Mouse (Mus musculus) cortical plate, adult 2 months (tissue): ENCODE results near the gene Gjb2. TPM values are rescaled to one million over a fixed set of nuclear protein-coding genes. Genes with fewer than 3 reads are reported as not detected.

ENCODE experiments used
- H3K27ac ChIP-seq: fragments of 200-500 bp; 2 replicates; pipeline ENCODE4 v1.5.1; 2012; ENCODE audit warnings: low read length, control low read depth, inconsistent platforms; ENCODE audit not compliant: insufficient read depth
- H3K4me1 ChIP-seq: fragments of 200-500 bp; 2 replicates; pipeline ENCODE4 v1.6.1; 2011; ENCODE audit warnings: low read length; ENCODE audit not compliant: control insufficient read depth, insufficient read depth
- H3K4me3 ChIP-seq: fragments of 200-500 bp; 2 replicates; pipeline ENCODE4 v1.5.1; 2011; ENCODE audit warnings: mild to moderate bottlenecking, low read length, control low read depth; ENCODE audit not compliant: insufficient read depth
- CTCF ChIP-seq: fragments of 200-500 bp; IDR thresholded peaks from 2 replicates; pipeline ENCODE4 v1.5.1; 2011; ENCODE audit warnings: mild to moderate bottlenecking, control low read depth, low read length; ENCODE audit not compliant: insufficient read depth; ENCODE audit errors: extremely low read depth
- POLR2A ChIP-seq: fragments of 200-500 bp; IDR thresholded peaks from 2 replicates; pipeline ENCODE4 v1.6.1; 2011; ENCODE audit warnings: mild to moderate bottlenecking, low read length, control low read depth; ENCODE audit not compliant: insufficient read depth; ENCODE audit errors: extremely low read depth
- polyA plus RNA-seq: library from polyadenylated mRNA; depleted of rRNA; stranded (reverse); fragments of >200 nt; gene quantifications from 2 replicates; pipeline ENCODE4 v1.2.3, GENCODE M21; 2012; rRNA removed

Gjb2 gene
- 9.7 and 12.0 TPM in 2 replicates for polyA plus RNA-seq

DNA sequence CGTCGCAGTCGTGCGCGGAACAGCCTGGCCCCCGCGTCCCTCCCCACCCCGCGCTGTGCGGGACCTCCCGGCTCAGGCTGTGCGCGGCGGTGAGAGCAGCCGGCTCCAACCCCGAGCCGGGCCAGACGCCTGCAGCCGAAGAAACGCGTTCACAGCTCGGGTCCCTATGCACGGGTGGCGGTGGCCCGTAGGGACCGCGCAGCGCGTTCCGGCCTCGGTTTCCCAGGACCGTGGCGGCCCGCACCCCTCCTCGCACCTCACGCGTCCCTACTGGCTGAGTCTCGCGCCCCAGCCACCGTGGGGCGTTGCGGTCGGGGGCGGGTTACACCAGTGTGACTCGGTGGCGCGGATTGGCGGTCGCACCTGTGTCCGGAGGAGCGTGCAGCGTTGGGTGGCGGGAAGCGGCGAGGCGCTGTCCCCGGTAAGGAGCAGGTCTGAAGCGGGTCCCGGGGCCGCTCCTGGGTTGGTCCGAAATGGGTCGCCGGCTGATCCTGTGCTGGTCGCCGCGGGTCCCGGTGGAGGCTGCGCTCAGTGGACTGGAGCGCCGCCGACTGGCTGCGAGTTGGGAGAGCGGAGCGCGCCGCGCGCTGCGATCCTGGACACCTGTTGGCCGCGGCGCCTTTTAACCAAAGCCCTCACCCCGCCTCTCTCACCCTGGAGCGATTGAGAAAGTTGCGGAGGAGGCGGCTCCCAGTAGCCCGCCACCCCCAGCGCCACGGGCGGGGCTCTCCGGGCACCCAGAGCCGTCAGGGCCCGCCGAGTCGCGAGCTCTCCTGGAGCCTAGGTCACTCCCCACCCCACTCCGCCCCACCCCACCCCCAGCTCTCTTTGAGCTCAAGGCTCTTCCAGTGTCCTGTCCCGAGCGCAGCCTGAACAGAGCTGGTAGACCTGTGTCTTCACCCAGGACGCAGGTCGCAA lies at the start of gene Gjb2:
Gene Gjb2, minus strand, starts transcription at position 597 of the 918 bp plus-strand sequence.
- H3K4me1 ChIP-seq, result no peaks in the 10 kb centered on the region
- H3K27ac ChIP-seq, result no peak within 1 kb of the TSS
- peak within 1 kb of the TSS; percentile 43 for H3K4me3 ChIP-seq
- TF ChIP-seq CTCF (no peak), POLR2A (no peak)

- TF ChIP-seq POLR2A, result no peak
- TF ChIP-seq CTCF, result no peak
- no peak overlapping the region for H3K4me3 ChIP-seq
- H3K27ac ChIP-seq, result no peak overlapping the region
- H3K4me1 ChIP-seq, result no peaks in the 10 kb centered on the region
Observed at GRCm38 (mm10) chr14:57145741-57146140, 41.2 kb upstream of the Gjb2 start.

GRCm38 (mm10) chr14:57135265-57135664 lies 30.8 kb upstream of the Gjb2 start:
- Histone ChIP-seq H3K27ac (no peak overlapping the region), H3K4me1 (no peaks in the 10 kb centered on the region), H3K4me3 (no peak overlapping the region)
- TF ChIP-seq POLR2A (no peak), CTCF (no peak)

- Histone ChIP-seq H3K27ac (peak within 1 kb of the TSS; percentile 65), H3K4me3 (peak within 1 kb of the TSS; percentile 23), H3K4me1 (no peaks in the 10 kb centered on the region)
- TF ChIP-seq POLR2A (no peak), CTCF (no peak)
Observed at GRCm38 (mm10) chr14:57133161-57133661, 28.7 kb upstream of the Gjb2 start, which contains the start of gene Gjb6. Gjb6 (minus strand) TSS chr14:57133611.

GRCm38 (mm10) chr14:57127383-57127782 lies 22.9 kb upstream of the Gjb2 start:
- Histone ChIP-seq H3K27ac (no peak overlapping the region), H3K4me3 (no peak overlapping the region), H3K4me1 (no peaks in the 10 kb centered on the region)
- TF ChIP-seq POLR2A (no peak), CTCF (no peak)

DNA sequence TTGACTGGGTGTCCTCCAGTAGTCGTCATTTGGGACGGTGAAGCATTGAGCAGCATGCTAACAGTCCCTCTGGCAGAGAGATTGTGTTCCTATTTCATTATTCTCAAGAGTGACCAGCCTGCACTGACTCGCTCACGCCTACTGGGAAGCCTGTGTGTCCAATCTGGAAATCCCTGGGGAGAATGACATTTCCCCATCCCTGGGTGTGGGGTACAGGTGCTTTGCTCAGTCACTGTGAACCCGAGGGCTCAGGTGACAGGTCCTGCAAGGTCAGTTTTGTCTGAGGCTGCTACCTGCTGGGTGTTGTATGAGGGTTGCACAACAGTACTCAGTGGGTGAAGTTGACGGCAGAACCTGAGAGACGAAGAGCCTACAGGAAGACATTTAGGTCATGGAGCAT lies 17.8 kb upstream of the Gjb2 start:
- no peaks in the 10 kb centered on the region for H3K4me1 ChIP-seq
- TF ChIP-seq POLR2A, result no peak
- TF ChIP-seq CTCF, result no peak
- H3K4me3 ChIP-seq, result no peak overlapping the region
- H3K27ac ChIP-seq, result no peak overlapping the region

- Histone ChIP-seq H3K4me1 (no peaks in the 10 kb centered on the region), H3K4me3 (no peak within 1 kb of the TSS; the same call in 1 of the 2 replicates), H3K27ac (peak within 1 kb of the TSS; percentile 36; the same call in 1 of the 2 replicates)
- TF ChIP-seq CTCF, result no peak
- no peak for TF ChIP-seq POLR2A
Observed at GRCm38 (mm10) chr14:57115823-57116544, 11.5 kb upstream of the Gjb2 start, which contains the start of gene Gm4491. Gm4491 (minus strand) TSS chr14:57115883.

- H3K4me1 ChIP-seq, result no peaks in the 10 kb centered on the region
- no peak overlapping the region for H3K4me3 ChIP-seq
- TF ChIP-seq POLR2A, result no peak
- peak; percentile 66 for TF ChIP-seq CTCF
- H3K27ac ChIP-seq, result no peak overlapping the region
Observed at GRCm38 (mm10) chr14:57109194-57109593, 4.7 kb upstream of the Gjb2 start.

DNA sequence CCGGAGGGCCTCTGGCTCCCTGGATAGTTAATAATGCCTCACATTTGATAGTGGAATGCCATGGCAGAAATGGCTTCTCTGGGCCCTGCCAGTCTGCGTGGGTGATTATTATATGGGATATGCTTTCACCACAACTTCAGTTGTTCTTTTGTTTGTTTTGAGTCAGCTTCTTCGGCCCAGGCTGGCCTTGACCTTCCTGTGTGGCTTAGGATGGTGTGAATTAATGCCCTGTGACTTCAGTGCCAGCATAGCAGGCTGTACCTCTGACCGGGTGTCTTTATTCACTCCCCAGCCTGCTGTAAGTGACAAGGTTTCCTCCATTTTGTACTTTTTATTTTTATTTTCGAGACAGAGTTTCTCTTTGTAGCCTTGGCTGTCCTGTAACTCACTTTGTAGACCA lies 3.4 kb upstream of the Gjb2 start:
- H3K4me3 ChIP-seq, result no peak overlapping the region
- H3K4me1 ChIP-seq, result no peaks in the 10 kb centered on the region
- H3K27ac ChIP-seq, result no peak overlapping the region
- TF ChIP-seq POLR2A (no peak), CTCF (no peak)
